Mouse (Mus musculus): ENCODE results near the gene Kremen1. TPM values are rescaled to one million over a fixed set of nuclear protein-coding genes. Genes with fewer than 3 reads are reported as not detected.

Gene Kremen1
- polyA plus RNA-seq, 1 experiment = 28.3 TPM

- H3K4me1 ChIP-seq (ENCODE audit: control insufficient read depth, insufficient read depth, low read length) = no peaks in the 10 kb centered on the region
- H3K27ac ChIP-seq (ENCODE audit: insufficient read depth, low read length) = no peak overlapping the region
- H3K4me3 ChIP-seq (ENCODE audit: insufficient read depth, low read length) = no peak overlapping the region
- TF ChIP-seq POLR2A (IDR thresholded peaks at IDR 0.05; ENCODE audit: low read depth, low read length) (no peak), CTCF (IDR thresholded peaks at IDR 0.05; ENCODE audit: borderline replicate concordance, insufficient read depth, low read length) (no peak)
These were observed 97.9 kb downstream of the Kremen1 start for GRCm38 (mm10) chr11:5163421-5163820.

- Histone ChIP-seq H3K4me3 (ENCODE audit: insufficient read depth, low read length) (no peak overlapping the region), H3K4me1 (ENCODE audit: control insufficient read depth, insufficient read depth, low read length) (no peaks in the 10 kb centered on the region), H3K27ac (ENCODE audit: insufficient read depth, low read length) (no peak overlapping the region)
- TF ChIP-seq POLR2A (IDR thresholded peaks at IDR 0.05; ENCODE audit: low read depth, low read length) (no peak), CTCF (IDR thresholded peaks at IDR 0.05; ENCODE audit: borderline replicate concordance, insufficient read depth, low read length) (peak; percentile 36; the same call in 1 of the 2 replicates)
These were observed 100.5 kb downstream of the Kremen1 start for GRCm38 (mm10) chr11:5160722-5161485.

GRCm38 (mm10) chr11:5158056-5158455 is 103.3 kb downstream of the Kremen1 start:
- H3K4me1 ChIP-seq (ENCODE audit: control insufficient read depth, insufficient read depth, low read length) = no peaks in the 10 kb centered on the region
- no peak overlapping the region for H3K4me3 ChIP-seq (ENCODE audit: insufficient read depth, low read length)
- no peak overlapping the region for H3K27ac ChIP-seq (ENCODE audit: insufficient read depth, low read length)
- no peak for TF ChIP-seq CTCF (IDR thresholded peaks at IDR 0.05; ENCODE audit: borderline replicate concordance, insufficient read depth, low read length)
- TF ChIP-seq POLR2A (IDR thresholded peaks at IDR 0.05; ENCODE audit: low read depth, low read length) = no peak

- Histone ChIP-seq H3K4me3 (ENCODE audit: insufficient read depth, low read length) (no peak overlapping the region), H3K4me1 (ENCODE audit: control insufficient read depth, insufficient read depth, low read length) (no peaks in the 10 kb centered on the region), H3K27ac (ENCODE audit: insufficient read depth, low read length) (no peak overlapping the region)
- no peak for TF ChIP-seq POLR2A (IDR thresholded peaks at IDR 0.05; ENCODE audit: low read depth, low read length)
- no peak for TF ChIP-seq CTCF (IDR thresholded peaks at IDR 0.05; ENCODE audit: borderline replicate concordance, insufficient read depth, low read length)
These were observed 106.2 kb downstream of the Kremen1 start for GRCm38 (mm10) chr11:5154961-5155805.

- Histone ChIP-seq H3K27ac (ENCODE audit: insufficient read depth, low read length) (no peak within 1 kb of the TSS), H3K4me1 (ENCODE audit: control insufficient read depth, insufficient read depth, low read length) (no peaks in the 10 kb centered on the region), H3K4me3 (ENCODE audit: insufficient read depth, low read length) (peak within 1 kb of the TSS; percentile 42)
- TF ChIP-seq POLR2A (IDR thresholded peaks at IDR 0.05; ENCODE audit: low read depth, low read length) (no peak), CTCF (IDR thresholded peaks at IDR 0.05; ENCODE audit: borderline replicate concordance, insufficient read depth, low read length) (no peak)
These were observed 109.5 kb downstream of the Kremen1 start, which contains the start of gene Emid1 for GRCm38 (mm10) chr11:5151680-5152337. TSS of gene Emid1 (minus strand) at chr11:5152257.

- Histone ChIP-seq H3K27ac (ENCODE audit: insufficient read depth, low read length) (no peak overlapping the region), H3K4me1 (ENCODE audit: control insufficient read depth, insufficient read depth, low read length) (no peaks in the 10 kb centered on the region), H3K4me3 (ENCODE audit: insufficient read depth, low read length) (no peak overlapping the region)
- no peak for TF ChIP-seq POLR2A (IDR thresholded peaks at IDR 0.05; ENCODE audit: low read depth, low read length)
- no peak for TF ChIP-seq CTCF (IDR thresholded peaks at IDR 0.05; ENCODE audit: borderline replicate concordance, insufficient read depth, low read length)
These were observed 110.1 kb downstream of the Kremen1 start for GRCm38 (mm10) chr11:5151247-5151630.

- H3K27ac ChIP-seq (ENCODE audit: insufficient read depth, low read length) = no peak overlapping the region
- no peak overlapping the region for H3K4me3 ChIP-seq (ENCODE audit: insufficient read depth, low read length)
- no peak for TF ChIP-seq POLR2A (IDR thresholded peaks at IDR 0.05; ENCODE audit: low read depth, low read length)
- H3K4me1 ChIP-seq (ENCODE audit: control insufficient read depth, insufficient read depth, low read length) = no peaks in the 10 kb centered on the region
These were observed 110.7 kb downstream of the Kremen1 start for GRCm38 (mm10) chr11:5150416-5151246.

- H3K4me3 ChIP-seq (ENCODE audit: insufficient read depth, low read length) = no peak overlapping the region
- no peak for TF ChIP-seq CTCF (IDR thresholded peaks at IDR 0.05; ENCODE audit: borderline replicate concordance, insufficient read depth, low read length)
- TF ChIP-seq POLR2A (IDR thresholded peaks at IDR 0.05; ENCODE audit: low read depth, low read length) = no peak
- H3K4me1 ChIP-seq (ENCODE audit: control insufficient read depth, insufficient read depth, low read length) = no peaks in the 10 kb centered on the region
- H3K27ac ChIP-seq (ENCODE audit: insufficient read depth, low read length) = no peak overlapping the region
These were observed 111.4 kb downstream of the Kremen1 start for GRCm38 (mm10) chr11:5149955-5150354.

- H3K4me3 ChIP-seq (ENCODE audit: insufficient read depth, low read length) = no peak overlapping the region
- no peaks in the 10 kb centered on the region for H3K4me1 ChIP-seq (ENCODE audit: control insufficient read depth, insufficient read depth, low read length)
- TF ChIP-seq CTCF (IDR thresholded peaks at IDR 0.05; ENCODE audit: borderline replicate concordance, insufficient read depth, low read length) = no peak
- TF ChIP-seq POLR2A (IDR thresholded peaks at IDR 0.05; ENCODE audit: low read depth, low read length) = no peak
- no peak overlapping the region for H3K27ac ChIP-seq (ENCODE audit: insufficient read depth, low read length)
These were observed 112.1 kb downstream of the Kremen1 start for GRCm38 (mm10) chr11:5149249-5149648.

Data from embryonic fibroblast, embryonic 13.5 days (primary cell).